Mouse (Mus musculus): ENCODE data around the gene Ykt6. TPM values are rescaled to one million over a fixed set of nuclear protein-coding genes. Genes with fewer than 3 reads are reported as not detected.

The Ykt6 gene
- total and polyA plus RNA-seq, 3 experiments: 79.8 to 117 (median 95.8) TPM

- in situ Hi-C loops (cut with MboI; ENCODE audit: low pct_ligation_motif_present, low pct_unique_long_range_greater_than_20kb, low sequenced_read_pairs): no loop called here
- Histone ChIP-seq H3K9me3 (replicated peaks; ENCODE audit: low read length) (peaks cover 4% of the 10 kb centered on the region), H3K4me2 (ENCODE audit: insufficient read depth, low read depth, poor library complexity, severe bottlenecking) (no peak overlapping the region), H3K79me2 (replicated peaks; ENCODE audit: control insufficient read depth, extremely low read depth, insufficient read depth, poor library complexity, severe bottlenecking) (no peaks in the 10 kb centered on the region), H3K36me3 (replicated peaks in 1 of 2; ENCODE audit: control insufficient read depth in 1 of 2, insufficient read depth in 1 of 2, low read length in 1 of 2) (no peaks in the 10 kb centered on the region), H3K4me1 (ENCODE audit: control insufficient read depth in 1 of 2, insufficient read depth in 2 of 2) (no peaks in the 10 kb centered on the region), H3K4me3 (replicated peaks in 1 of 3; ENCODE audit: low read depth in 2 of 3, low read length in 2 of 3, poor library complexity in 1 of 3) (no peak overlapping the region), H3K9ac (ENCODE audit: insufficient read depth, low read depth) (no peak overlapping the region), H3K27ac (ENCODE audit: insufficient read depth, low read depth) (no peak overlapping the region), H3K27me3 (replicated peaks) (peaks cover 19% of the 10 kb centered on the region)
- no peak for DNase-seq (ENCODE audit: extremely low read depth)
- dilution Hi-C loops (cut with MboI; ENCODE audit: extremely low pct_ligation_motif_present, extremely low pct_unique_long_range_greater_than_20kb, low sequenced_read_pairs): no loop called here
- no peak for TF ChIP-seq TBP (conservative IDR thresholded peaks at IDR 0.05; ENCODE audit: low read depth, low read length)
- TF ChIP-seq GABPA (IDR thresholded peaks at IDR 0.05; ENCODE audit: insufficient replicate concordance, low read depth, low read length): no peak
- no peak for TF ChIP-seq BHLHE40 (IDR thresholded peaks at IDR 0.05; ENCODE audit: low read depth, low read length)
- no peak for TF ChIP-seq USF1 (IDR thresholded peaks at IDR 0.05; ENCODE audit: low read depth, low read length)
- no peak for TF ChIP-seq POLR2AphosphoS2 (IDR thresholded peaks at IDR 0.05; ENCODE audit: low read depth, low read length)
- no peak for TF ChIP-seq HCFC1 (IDR thresholded peaks at IDR 0.05; ENCODE audit: low read depth, low read length)
- no peak for TF ChIP-seq ZKSCAN1 (IDR thresholded peaks at IDR 0.05; ENCODE audit: borderline replicate concordance, low read depth, low read length)
- TF ChIP-seq ETS1 (conservative IDR thresholded peaks at IDR 0.05; ENCODE audit: low read depth, low read length): no peak
- no peak for TF ChIP-seq CHD2 (IDR thresholded peaks at IDR 0.05; ENCODE audit: low read length)
- no peak for TF ChIP-seq ZC3H11A (IDR thresholded peaks at IDR 0.05; ENCODE audit: low read depth, low read length)
- no peak for TF ChIP-seq CHD1 (IDR thresholded peaks at IDR 0.05; ENCODE audit: low read depth, low read length)
- no peak for TF ChIP-seq MAFK (IDR thresholded peaks at IDR 0.05; ENCODE audit: insufficient replicate concordance, low read length)
- no peak for TF ChIP-seq TCF12 (IDR thresholded peaks at IDR 0.05; ENCODE audit: low read depth, low read length)
- no peak for TF ChIP-seq MAZ (IDR thresholded peaks at IDR 0.05; ENCODE audit: low read depth, low read length)
- TF ChIP-seq SMC3 (IDR thresholded peaks at IDR 0.05; ENCODE audit: low read depth, low read length): no peak
These were observed 56.4 kb downstream of the Ykt6 start for GRCm38 (mm10) chr11:6011879-6012278.

- TF ChIP-seq RAD21 (IDR thresholded peaks at IDR 0.05; ENCODE audit: low read depth, low read length) (peak; percentile 10), CTCF (conservative IDR thresholded peaks at IDR 0.05 in 1 of 2, IDR thresholded peaks at IDR 0.05 in 1 of 2; ENCODE audit: low read depth in 2 of 2, low read length in 2 of 2) (peak; percentile 25 to 55; a peak in 2 of 4 replicates), MAFK (IDR thresholded peaks at IDR 0.05; ENCODE audit: insufficient replicate concordance, low read length) (no peak), BHLHE40 (IDR thresholded peaks at IDR 0.05; ENCODE audit: low read depth, low read length) (no peak)
- H3K9me3 ChIP-seq (replicated peaks; ENCODE audit: low read length): peaks cover 4% of the 10 kb centered on the region
- H3K4me2 ChIP-seq (ENCODE audit: insufficient read depth, low read depth, poor library complexity, severe bottlenecking): no peak overlapping the region
- no peak overlapping the region for H3K4me3 ChIP-seq (replicated peaks in 1 of 3; ENCODE audit: low read depth in 2 of 3, low read length in 2 of 3, poor library complexity in 1 of 3)
- H3K36me3 ChIP-seq (replicated peaks in 1 of 2; ENCODE audit: control insufficient read depth in 1 of 2, insufficient read depth in 1 of 2, low read length in 1 of 2): no peaks in the 10 kb centered on the region
- no peaks in the 10 kb centered on the region for H3K79me2 ChIP-seq (replicated peaks; ENCODE audit: control insufficient read depth, extremely low read depth, insufficient read depth, poor library complexity, severe bottlenecking)
- no peak for DNase-seq (ENCODE audit: extremely low read depth)
- H3K9ac ChIP-seq (ENCODE audit: insufficient read depth, low read depth): no peak overlapping the region
- dilution Hi-C loops (cut with MboI; ENCODE audit: extremely low pct_ligation_motif_present, extremely low pct_unique_long_range_greater_than_20kb, low sequenced_read_pairs): no loop called here
- H3K27ac ChIP-seq (ENCODE audit: insufficient read depth, low read depth): no peak overlapping the region
- H3K27me3 ChIP-seq (replicated peaks): peaks cover 22% of the 10 kb centered on the region
- H3K4me1 ChIP-seq (ENCODE audit: control insufficient read depth in 1 of 2, insufficient read depth in 2 of 2): peaks cover 3 to 5% of the 10 kb centered on the region in 2 experiments
- in situ Hi-C loops (cut with MboI; ENCODE audit: low pct_ligation_motif_present, low pct_unique_long_range_greater_than_20kb, low sequenced_read_pairs): no loop called here
These were observed 57.9 kb downstream of the Ykt6 start for GRCm38 (mm10) chr11:6013359-6013758.
